Mouse (Mus musculus) small intestine, adult 2 months (tissue): ENCODE results near the gene Map2k5.

Experiments
- CTCF ChIP-seq: fragments of 200-500 bp; IDR thresholded peaks from 2 replicates; pipeline ENCODE4 v1.5.1; 2012; ENCODE audit warnings: low read depth, mild to moderate bottlenecking, control low read depth, inconsistent platforms, low read length, moderate library complexity, mixed read lengths; ENCODE audit not compliant: insufficient replicate concordance, insufficient read length; ENCODE audit errors: extremely low read depth
- POLR2A ChIP-seq: fragments of 200-500 bp; IDR thresholded peaks from 2 replicates; pipeline ENCODE4 v1.6.1; 2012; ENCODE audit warnings: low read depth, mild to moderate bottlenecking, control low read depth, inconsistent platforms, low read length, moderate library complexity

DNA sequence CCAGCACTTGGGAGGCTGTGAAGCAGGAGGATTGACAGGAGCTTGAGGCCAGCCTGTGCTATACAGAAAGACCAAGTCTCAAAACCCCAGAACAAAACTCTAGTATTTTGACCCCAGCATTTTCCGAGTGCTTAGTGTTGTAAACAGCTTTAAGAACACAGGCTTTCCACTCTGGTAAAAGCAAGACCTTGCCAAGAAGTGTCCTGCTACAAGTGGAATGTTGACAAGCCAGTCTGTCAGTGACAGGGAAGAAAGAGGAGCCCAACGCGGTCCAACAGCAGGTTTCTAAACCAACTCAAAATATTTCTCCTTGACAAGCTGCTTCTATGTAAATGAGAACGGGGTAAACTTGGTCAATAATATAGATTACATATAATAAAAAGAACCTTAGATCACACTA is 148.6 kb downstream of the Map2k5 start:
- TF ChIP-seq CTCF (no peak), POLR2A (no peak)
